7 mouse cellular contexts compared by ENCODE assay signal in the genomic region with DNA sequence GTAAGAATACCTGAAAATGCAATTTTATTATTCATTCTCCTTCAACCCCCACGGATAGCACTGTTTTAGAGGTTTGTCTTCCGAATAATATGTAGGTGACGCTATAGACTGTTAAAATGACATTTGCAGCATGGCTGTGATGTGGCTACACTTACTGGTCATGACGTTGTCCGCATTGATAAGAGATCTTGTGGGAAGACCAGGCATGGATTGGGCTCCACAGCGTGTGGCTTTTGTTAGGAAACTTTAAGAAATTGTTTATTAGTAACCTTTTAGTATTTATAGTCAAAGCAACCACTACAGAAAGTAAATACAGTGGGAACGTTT. TPM values are rescaled to one million over a fixed set of nuclear protein-coding genes. Genes with fewer than 3 reads are reported as not detected.
DNase-seq lines count a peak whose midpoint lies in the region; ATAC-seq and TF ChIP-seq lines count a peak whose summit lies in the region.

No protein-coding gene starts in this region.

- peak overlapping the region; percentile 71 for H3K4me3 ChIP-seq in lung, embryonic 14.5 days (ENCODE audit: low read depth, low read length)
- H3K4me3 ChIP-seq in forebrain, embryonic 16.5 days (replicated peaks; ENCODE audit: low read length): peak overlapping the region; percentile 51
- H3K4me3 ChIP-seq in limb, embryonic 11.5 days (ENCODE audit: low read depth, low read length): peak overlapping the region; percentile 67
- H3K4me3 ChIP-seq in stomach, embryonic 14.5 days (ENCODE audit: low read depth, low read length): peak overlapping the region; percentile 71

- no peaks in the 10 kb centered on the region for H3K27me3 ChIP-seq in lung, embryonic 14.5 days (ENCODE audit: insufficient read depth, low read length)
- H3K27me3 ChIP-seq in forebrain, embryonic 16.5 days (replicated peaks; ENCODE audit: control insufficient read depth, insufficient read depth, low read length): no peaks in the 10 kb centered on the region
- no peaks in the 10 kb centered on the region for H3K27me3 ChIP-seq in limb, embryonic 11.5 days (ENCODE audit: control insufficient read depth, insufficient read depth, low read length)
- H3K27me3 ChIP-seq in stomach, embryonic 14.5 days (ENCODE audit: control insufficient read depth, insufficient read depth, low read length): no peaks in the 10 kb centered on the region

- DNase-seq in lung, embryonic 14.5 days: peak; percentile 64
- no peak for DNase-seq in lung, adult 18-20 months
- no peak for DNase-seq in limb, embryonic 11.5 days (ENCODE audit: low spot score)
- DNase-seq in thymus, postnatal 4 days: no peak
- no peak for DNase-seq in gastrocnemius, postnatal 36 days

- H3K9me3 ChIP-seq in lung, embryonic 14.5 days (ENCODE audit: low read depth, low read length): no peaks in the 10 kb centered on the region
- H3K9me3 ChIP-seq in forebrain, embryonic 16.5 days (ENCODE audit: control insufficient read depth, low read length): no peaks in the 10 kb centered on the region
- no peaks in the 10 kb centered on the region for H3K9me3 ChIP-seq in limb, embryonic 11.5 days (ENCODE audit: control insufficient read depth, low read length)
- H3K9me3 ChIP-seq in stomach, embryonic 14.5 days (ENCODE audit: control insufficient read depth, low read depth, low read length): no peaks in the 10 kb centered on the region

- TF ChIP-seq CTCF in lung, embryonic 14.5 days (IDR thresholded peaks at IDR 0.05; ENCODE audit: low read depth): no peak

- peaks cover 8% of the 10 kb centered on the region for H3K4me1 ChIP-seq in lung, embryonic 14.5 days (ENCODE audit: insufficient read depth)
- H3K4me1 ChIP-seq in forebrain, embryonic 16.5 days (replicated peaks; ENCODE audit: control insufficient read depth, insufficient read depth, low read length): peaks cover 29% of the 10 kb centered on the region
- peaks cover 14% of the 10 kb centered on the region; the same call in 1 of the 2 replicates for H3K4me1 ChIP-seq in limb, embryonic 11.5 days (ENCODE audit: control insufficient read depth, insufficient read depth, low read length)
- peaks cover 6% of the 10 kb centered on the region; the same call in 1 of the 2 replicates for H3K4me1 ChIP-seq in stomach, embryonic 14.5 days (ENCODE audit: control insufficient read depth, insufficient read depth, low read length)

- 2% methylated on average over 7 of the region's 7 CpGs for WGBS in lung, embryonic 14.5 days
- 3% methylated on average over 7 of the region's 7 CpGs for WGBS in forebrain, embryonic 16.5 days
- 1% methylated on average over 7 of the region's 7 CpGs for WGBS in limb, embryonic 11.5 days
- 2% methylated on average over 7 of the region's 7 CpGs for WGBS in stomach, embryonic 14.5 days

- H3K36me3 ChIP-seq in lung, embryonic 14.5 days (ENCODE audit: insufficient read depth): peaks cover 5% of the 10 kb centered on the region
- no peaks in the 10 kb centered on the region for H3K36me3 ChIP-seq in forebrain, embryonic 16.5 days (ENCODE audit: control insufficient read depth, insufficient read depth)
- H3K36me3 ChIP-seq in limb, embryonic 11.5 days (ENCODE audit: control insufficient read depth, insufficient read depth, low read length): no peaks in the 10 kb centered on the region
- H3K36me3 ChIP-seq in stomach, embryonic 14.5 days (ENCODE audit: control insufficient read depth, insufficient read depth, low read length): no peaks in the 10 kb centered on the region

- H3K4me2 ChIP-seq in lung, embryonic 14.5 days: peak overlapping the region; percentile 98
- peak overlapping the region; percentile 93 for H3K4me2 ChIP-seq in forebrain, embryonic 16.5 days (ENCODE audit: low read length)
- peak overlapping the region; percentile 98 for H3K4me2 ChIP-seq in limb, embryonic 11.5 days (ENCODE audit: low read depth, severe bottlenecking)
- peak overlapping the region; percentile 90 for H3K4me2 ChIP-seq in stomach, embryonic 14.5 days (replicated peaks; ENCODE audit: low read depth, low read length)

- ATAC-seq in lung, embryonic 14.5 days (ENCODE audit: insufficient read depth): no peak
- no peak for ATAC-seq in forebrain, embryonic 16.5 days
- ATAC-seq in limb, embryonic 11.5 days (ENCODE audit: insufficient number of reproducible peaks, low FRiP score, low TSS enrichment, low read depth): no peak
- no peak for ATAC-seq in stomach, embryonic 14.5 days (ENCODE audit: insufficient number of reproducible peaks, insufficient read depth, low FRiP score, low read depth)

- intact Hi-C loops in gastrocnemius, postnatal 36 days (cut with DNase I): loop anchor here (2.0 to 5.0 kb wide), 2 partner anchors 47 to 117 kb away; no protein-coding TSS in a partner anchor

- H3K27ac ChIP-seq in lung, embryonic 14.5 days (ENCODE audit: low read depth): peak overlapping the region; percentile 81
- no peak overlapping the region for H3K27ac ChIP-seq in forebrain, embryonic 16.5 days (ENCODE audit: low read length)
- H3K27ac ChIP-seq in limb, embryonic 11.5 days (replicated peaks; ENCODE audit: low read depth, low read length): no peak overlapping the region
- peak overlapping the region; percentile 92 for H3K27ac ChIP-seq in stomach, embryonic 14.5 days (ENCODE audit: low read length)

- H3K9ac ChIP-seq in lung, embryonic 14.5 days: peak overlapping the region; percentile 67
- H3K9ac ChIP-seq in forebrain, embryonic 16.5 days (replicated peaks; ENCODE audit: low read depth, low read length): peak overlapping the region; percentile 65
- no peak overlapping the region for H3K9ac ChIP-seq in limb, embryonic 11.5 days (ENCODE audit: low read length)
- peak overlapping the region; percentile 64; the same call in 1 of the 2 replicates for H3K9ac ChIP-seq in stomach, embryonic 14.5 days (replicated peaks; ENCODE audit: low read depth, low read length)

RNA-seq across cellular contexts. Expression of a gene that starts 2.7 kb away (rescaled TPM):
- polyA plus RNA-seq in lung, embryonic 14.5 days (2014; fragmentation: Nextera tagmentation; extraction: Ambion mirVana): 3.8 and 4.6 TPM in 2 replicates
- polyA plus RNA-seq in forebrain, embryonic 16.5 days (2015; fragmentation: Nextera tagmentation; extraction: Ambion mirVana): 5.9 and 6.6 TPM in 2 replicates
- polyA plus RNA-seq in limb, embryonic 11.5 days (2014; fragmentation: Nextera tagmentation; extraction: Ambion mirVana): 2.1 and 3.0 TPM in 2 replicates
- polyA plus RNA-seq in stomach, embryonic 14.5 days (2014; fragmentation: Nextera tagmentation; extraction: Ambion mirVana): 5.9 and 7.3 TPM in 2 replicates
- total RNA-seq in gastrocnemius, postnatal 36 days (2021): 10 to 100 TPM; 37.4 to 45.7 TPM

RNA-seq across cellular contexts. Expression of a gene that starts 53.5 kb away (rescaled TPM):
- polyA plus RNA-seq in lung, embryonic 14.5 days (2014; fragmentation: Nextera tagmentation; extraction: Ambion mirVana): 42.6 and 43.9 TPM in 2 replicates
- polyA plus RNA-seq in forebrain, embryonic 16.5 days (2015; fragmentation: Nextera tagmentation; extraction: Ambion mirVana): 12.0 and 13.0 TPM in 2 replicates
- polyA plus RNA-seq in limb, embryonic 11.5 days (2014; fragmentation: Nextera tagmentation; extraction: Ambion mirVana): 29.5 and 35.2 TPM in 2 replicates
- 24.3 and 30.6 TPM in 2 replicates for polyA plus RNA-seq in stomach, embryonic 14.5 days (2014; fragmentation: Nextera tagmentation; extraction: Ambion mirVana)
- 10 to 100 TPM; 41.2 to 48.1 TPM for total RNA-seq in gastrocnemius, postnatal 36 days (2021)

Comparison
In these comparisons a context has a peak if more than half of its experiments do, and no peak if none do; other contexts are left out.
1. H3K27ac ChIP-seq: peak in lung, embryonic 14.5 days (single experiment) and stomach, embryonic 14.5 days (single experiment); none in forebrain, embryonic 16.5 days (single experiment) and limb, embryonic 11.5 days (single experiment).
2. Peak in every context shown above with its lines, with median percentiles within 50 percentile points of each other: H3K4me2 ChIP-seq and H3K4me3 ChIP-seq.